Mouse (Mus musculus) MEL (cell line): ENCODE results near the gene Dnali1. TPM values are rescaled to one million over a fixed set of nuclear protein-coding genes. Genes with fewer than 3 reads are reported as not detected.

Experiments
- DNase-seq: peaks from one replicate; pipeline ENCODE4 v3.0.0; 2011; ENCODE audit warnings: low read depth, low spot score
- H3K27ac ChIP-seq: 2 replicates; pipeline ENCODE4 v1.5.1; 2012; ENCODE audit warnings: low read depth, mild to moderate bottlenecking, control low read depth, low read length, moderate library complexity; ENCODE audit not compliant: control insufficient read depth
- H3K27me3 ChIP-seq, 2 experiments: fragments of 150-350 bp in 1 of 2; sonication (generic) in 1 of 2; 2 replicates each; pipeline ENCODE4 v1.6.1; 2012; ENCODE audit warnings: low read length in 2 of 2, mild to moderate bottlenecking in 2 of 2, improper control_type of control experiment in 1 of 2, moderate library complexity in 1 of 2; ENCODE audit not compliant: insufficient read depth in 2 of 2, control insufficient read depth in 1 of 2
- H3K36me3 ChIP-seq, 2 experiments: 2 replicates each; pipeline ENCODE4 v1.6.1; 2012 to 2014; ENCODE audit warnings: low read length in 2 of 2, improper control_type of control experiment in 1 of 2, inconsistent platforms in 1 of 2, mild to moderate bottlenecking in 1 of 2; ENCODE audit not compliant: insufficient read depth in 2 of 2, control insufficient read depth in 1 of 2
- H3K4me1 ChIP-seq, 2 experiments: fragments of 150-350 bp in 1 of 2; sonication (generic) in 1 of 2; 2 replicates each; pipeline ENCODE4 v1.6.1; 2012; ENCODE audit warnings: low read length in 2 of 2, improper control_type of control experiment in 1 of 2, mild to moderate bottlenecking in 1 of 2; ENCODE audit not compliant: insufficient read depth in 2 of 2, control insufficient read depth in 1 of 2
- H3K4me3 ChIP-seq, 2 experiments: fragments of 150-350 bp in 1 of 2; sonication (generic) in 1 of 2; 2 replicates each; pipeline ENCODE4 v1.5.1; 2012; ENCODE audit warnings: low read depth in 2 of 2, low read length in 2 of 2, mild to moderate bottlenecking in 2 of 2, moderate library complexity in 2 of 2, control low read depth in 1 of 2, improper control_type of control experiment in 1 of 2; ENCODE audit not compliant: control insufficient read depth in 1 of 2, insufficient read depth in 1 of 2
- H3K79me2 ChIP-seq: 2 replicates; pipeline ENCODE4 v1.6.1; 2012; ENCODE audit warnings: mild to moderate bottlenecking, low read length, moderate library complexity; ENCODE audit not compliant: control insufficient read depth, poor library complexity, insufficient read depth
- H3K9ac ChIP-seq: 2 replicates; pipeline ENCODE4 v1.6.1; 2012; ENCODE audit warnings: low read depth, mild to moderate bottlenecking, control low read depth, low read length, moderate library complexity; ENCODE audit not compliant: control insufficient read depth, poor library complexity, severe bottlenecking
- H3K9me3 ChIP-seq: fragments of 150-350 bp; sonication (generic); replicated peaks from 2 replicates; pipeline ENCODE4 v1.6.1; 2012; ENCODE audit warnings: mild to moderate bottlenecking, low read length, improper control_type of control experiment, moderate library complexity; ENCODE audit not compliant: insufficient read depth
- BHLHE40 ChIP-seq: IDR thresholded peaks from 2 replicates; pipeline ENCODE4 v1.6.1; 2012; ENCODE audit warnings: low read depth, mild to moderate bottlenecking, inconsistent platforms, low read length, improper control_type of control experiment, borderline replicate concordance
- CHD1 ChIP-seq: IDR thresholded peaks from 2 replicates; pipeline ENCODE4 v1.6.1; 2012; ENCODE audit warnings: low read depth, mild to moderate bottlenecking, inconsistent platforms, low read length, improper control_type of control experiment
- CTCF ChIP-seq, 3 experiments: IDR thresholded peaks in 2 of 3; conservative IDR thresholded peaks in 1 of 3; 2 replicates each; pipeline ENCODE4 v1.5.1; 2011 to 2012; ENCODE audit warnings: low read length in 3 of 3, low read depth in 2 of 3, mild to moderate bottlenecking in 2 of 3, improper control_type of control experiment in 1 of 3, inconsistent platforms in 1 of 3, mixed read lengths in 1 of 3, moderate library complexity in 1 of 3; ENCODE audit not compliant: control insufficient read depth in 1 of 3, insufficient read depth in 1 of 3, poor library complexity in 1 of 3, severe bottlenecking in 1 of 3
- GABPA ChIP-seq: IDR thresholded peaks from 2 replicates; pipeline ENCODE4 v1.6.1; 2012; ENCODE audit warnings: low read depth, mild to moderate bottlenecking, inconsistent platforms, low read length, improper control_type of control experiment, moderate library complexity
- GATA1 ChIP-seq: IDR thresholded peaks from 2 replicates; pipeline ENCODE4 v1.6.1; 2011; ENCODE audit warnings: low read depth, low read length, improper control_type of control experiment
- KAT2A ChIP-seq: conservative IDR thresholded peaks from 2 replicates; pipeline ENCODE4 v1.6.1; 2012; ENCODE audit warnings: low read depth, low read length, improper control_type of control experiment, inconsistent platforms
- MAFK ChIP-seq: IDR thresholded peaks from 2 replicates; pipeline ENCODE4 v1.6.1; 2011; ENCODE audit warnings: low read depth, mild to moderate bottlenecking, low read length, improper control_type of control experiment, borderline replicate concordance
- MAX ChIP-seq: IDR thresholded peaks from 2 replicates; pipeline ENCODE4 v1.6.1; 2011; ENCODE audit warnings: low read length, improper control_type of control experiment
- MAZ ChIP-seq: IDR thresholded peaks from 2 replicates; pipeline ENCODE4 v1.6.1; 2012; ENCODE audit warnings: low read depth, mild to moderate bottlenecking, inconsistent platforms, low read length, improper control_type of control experiment
- NELFE ChIP-seq: IDR thresholded peaks from 2 replicates; pipeline ENCODE4 v1.6.1; 2011; ENCODE audit warnings: low read depth, low read length, improper control_type of control experiment
- POLR2AphosphoS2 ChIP-seq: IDR thresholded peaks from 2 replicates; pipeline ENCODE4 v1.6.1; 2011; ENCODE audit warnings: low read length, improper control_type of control experiment
- RAD21 ChIP-seq: IDR thresholded peaks from 2 replicates; pipeline ENCODE4 v1.6.1; 2011; ENCODE audit warnings: mild to moderate bottlenecking, low read depth, low read length, improper control_type of control experiment
- RCOR1 ChIP-seq: IDR thresholded peaks from 2 replicates; pipeline ENCODE4 v1.6.1; 2012; ENCODE audit warnings: low read depth, mild to moderate bottlenecking, inconsistent platforms, low read length, improper control_type of control experiment
- SMC3 ChIP-seq: IDR thresholded peaks from 2 replicates; pipeline ENCODE4 v1.6.1; 2011; ENCODE audit warnings: low read depth, low read length, improper control_type of control experiment
- TBP ChIP-seq: IDR thresholded peaks from 2 replicates; pipeline ENCODE4 v1.8.0; 2011; ENCODE audit warnings: low read depth, low read length, improper control_type of control experiment
- ZC3H11A ChIP-seq: IDR thresholded peaks from 2 replicates; pipeline ENCODE4 v1.6.1; 2012; ENCODE audit warnings: low read depth, mild to moderate bottlenecking, inconsistent platforms, low read length, improper control_type of control experiment
- ZNF384 ChIP-seq: IDR thresholded peaks from 2 replicates; pipeline ENCODE4 v1.6.1; 2012; ENCODE audit warnings: low read depth, mild to moderate bottlenecking, inconsistent platforms, low read length, improper control_type of control experiment
- polyA plus RNA-seq, 2 experiments: library from polyadenylated mRNA; stranded (reverse) in 1 of 2; unstranded in 1 of 2; fragments of >175 nt in 1 of 2; fragments of >200 nt in 1 of 2; gene quantifications; 2 replicates each; pipeline versions ENCODE4 v1.2.1 to v1.2.4; 2012; ENCODE audit warnings: low replicate concordance in 2 of 2, low read depth in 1 of 2; ENCODE audit not compliant: insufficient read length in 2 of 2, insufficient read depth in 1 of 2, missing spikeins in 1 of 2
- total RNA-seq: library from RNA; depleted of rRNA; stranded (reverse); fragments of 300-350 nt; gene quantifications from 2 replicates; pipeline ENCODE4 v1.2.3, GENCODE M21; 2012

The Dnali1 gene
- total and polyA plus RNA-seq, 3 experiments: 0.08 TPM; not detected in 2

DNA sequence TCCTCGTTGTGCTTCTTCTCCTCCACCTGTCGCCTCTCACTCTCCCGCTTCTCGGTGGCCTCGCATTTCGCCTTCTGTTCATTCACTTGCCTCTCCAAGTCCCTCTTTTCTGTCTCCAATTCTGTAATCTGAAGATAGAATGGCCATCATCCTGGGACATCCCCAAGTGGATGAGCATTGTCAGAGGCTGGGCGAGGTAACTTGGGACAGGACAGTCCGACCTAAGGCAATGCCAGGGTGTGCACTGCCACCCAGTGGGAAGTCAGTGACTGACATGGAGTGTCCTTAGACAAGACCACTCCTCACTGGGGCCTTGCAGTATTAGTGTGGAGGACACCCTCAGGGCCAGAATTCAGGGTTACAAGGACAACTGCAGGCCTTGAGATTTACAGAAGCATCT lies 6.5 kb downstream of the Dnali1 start:
- no peak overlapping the region for H3K27ac ChIP-seq
- DNase-seq: peak; percentile 52
- H3K9me3 ChIP-seq: no peaks in the 10 kb centered on the region
- no peaks in the 10 kb centered on the region for H3K79me2 ChIP-seq
- H3K4me1 ChIP-seq: peaks cover 6 to 19% of the 10 kb centered on the region in 2 experiments; a peak in 3 of 4 replicates
- no peak overlapping the region for H3K4me3 ChIP-seq
- no peak overlapping the region for H3K9ac ChIP-seq
- H3K27me3 ChIP-seq: no peaks in the 10 kb centered on the region
- peaks cover 0 to 13% of the 10 kb centered on the region in 2 experiments for H3K36me3 ChIP-seq
- TF ChIP-seq MAFK: no peak
- no peak for TF ChIP-seq GATA1
- peak; percentile 70 for TF ChIP-seq RAD21
- TF ChIP-seq CTCF (IDR thresholded peaks at IDR 0.05 in 2 of 3, conservative IDR thresholded peaks at IDR 0.05 in 1 of 3; ENCODE audit: control insufficient read depth in 1 of 3, insufficient read depth in 1 of 3, low read depth in 2 of 3, low read length in 3 of 3, poor library complexity in 1 of 3, severe bottlenecking in 1 of 3): peak; percentile 55 to 66 (median 62)
- peak; percentile 36 for TF ChIP-seq ZC3H11A
- TF ChIP-seq SMC3: peak; percentile 60

DNA sequence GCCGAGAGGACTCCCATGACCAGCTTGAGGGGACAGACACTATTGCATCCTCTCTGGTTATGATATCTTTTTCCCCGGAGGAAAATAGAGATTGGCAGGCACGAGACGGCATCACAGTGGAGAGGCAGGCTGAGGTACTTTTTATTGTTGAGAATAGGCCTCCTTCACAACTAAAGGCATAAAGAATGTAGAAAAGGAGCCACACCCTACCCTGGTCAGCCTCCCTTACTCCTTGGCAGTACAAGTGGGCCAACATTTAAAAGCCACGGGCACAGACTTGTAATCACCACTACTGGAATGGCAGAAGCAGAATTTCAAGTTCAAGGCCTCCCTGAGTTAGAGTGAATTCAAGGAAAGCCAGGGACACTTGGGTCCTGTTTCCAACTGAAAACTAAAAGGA lies 7.5 kb downstream of the Dnali1 start:
- DNase-seq: no peak
- Histone ChIP-seq H3K4me3 (no peak overlapping the region), H3K36me3 (peaks cover 3 to 13% of the 10 kb centered on the region in 2 experiments), H3K79me2 (no peaks in the 10 kb centered on the region), H3K27ac (no peak overlapping the region), H3K9me3 (no peaks in the 10 kb centered on the region), H3K4me1 (peaks cover 6 to 19% of the 10 kb centered on the region in 2 experiments; a peak in 3 of 4 replicates), H3K9ac (no peak overlapping the region), H3K27me3 (no peaks in the 10 kb centered on the region)
- TF ChIP-seq CHD1: no peak
- TF ChIP-seq MAZ: no peak
- no peak for TF ChIP-seq NELFE
- TF ChIP-seq BHLHE40: no peak
- no peak for TF ChIP-seq GATA1
- TF ChIP-seq ZNF384: no peak
- no peak for TF ChIP-seq GABPA
- no peak for TF ChIP-seq TBP
- TF ChIP-seq MAFK: no peak

DNA sequence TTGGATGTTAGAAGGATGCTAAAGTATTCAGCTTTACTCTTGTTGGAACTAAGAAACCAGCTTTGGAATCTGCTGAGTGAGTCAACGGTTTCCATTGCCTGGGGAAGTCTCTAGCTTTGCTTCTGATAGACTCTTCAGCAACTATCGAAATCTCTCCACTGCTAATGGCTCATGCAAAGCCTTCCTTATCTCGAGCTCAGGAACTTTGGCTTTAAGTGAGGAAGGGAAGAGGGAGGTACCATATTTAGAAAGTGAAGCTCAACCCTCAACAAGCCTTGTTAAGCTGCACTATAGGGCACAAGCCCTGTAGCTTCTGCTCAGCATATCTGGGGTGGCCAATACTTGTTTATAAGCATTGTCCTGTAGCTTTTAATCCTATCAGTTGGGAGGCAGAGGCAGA lies 8.2 kb downstream of the Dnali1 start:
- Histone ChIP-seq H3K4me1 (peaks cover 6 to 19% of the 10 kb centered on the region in 2 experiments; a peak in 3 of 4 replicates), H3K27ac (peak overlapping the region; percentile 59)
- peak; percentile 72 for DNase-seq
- TF ChIP-seq RCOR1 (peak; percentile 43; the same call in 1 of the 2 replicates), POLR2AphosphoS2 (no peak), GABPA (no peak), MAX (no peak), TBP (0 out of 2 replicates have a peak, but pooled peaks have one; percentile 16), GATA1 (peak; percentile 62), KAT2A (no peak)
- TF ChIP-seq, all 39 proteins: peak for 3
- H3K79me2 ChIP-seq: no peaks in the 10 kb centered on the region
- no peak overlapping the region for H3K4me3 ChIP-seq
- peaks cover 4 to 13% of the 10 kb centered on the region in 2 experiments for H3K36me3 ChIP-seq
- no peaks in the 10 kb centered on the region for H3K9me3 ChIP-seq
- H3K9ac ChIP-seq: no peak overlapping the region
- no peaks in the 10 kb centered on the region for H3K27me3 ChIP-seq
